Mouse (Mus musculus) adrenal gland, postnatal 4 days (tissue): ENCODE data around the gene Creb3. TPM values are rescaled to one million over a fixed set of nuclear protein-coding genes. Genes with fewer than 3 reads are reported as not detected.

Experiments
- total RNA-seq, 2 experiments: library from RNA; stranded (reverse); gene quantifications; 2 replicates each; pipeline ENCODE4 v1.2.3; 2021

Gene Creb3
- total RNA-seq, 2 experiments from 2014 or later, result 130 to 160 TPM

Other genes with a start within 250 kb of the Creb3 start
- gene Rusc2, start 180.4 kb upstream of the Creb3 start, total RNA-seq, result 10 to 100 TPM; 29.7 to 34.5 TPM
- gene Fam166b, start 133.2 kb upstream of the Creb3 start, total RNA-seq, result under 1 TPM in 1 of 2 experiments, not detected in 1; 0.25 TPM
- gene Tesk1, start 120.4 kb upstream of the Creb3 start, total RNA-seq, result 10 to 100 TPM; 57.3 to 60.5 TPM
- 1 to 10 TPM in 1 of 2 experiments, under 1 TPM in 1; 0.95 to 2.1 TPM for gene Cd72, start 107.7 kb upstream of the Creb3 start, total RNA-seq
- gene Sit1, start 78.6 kb upstream of the Creb3 start, total RNA-seq, result not detected
- gene Ccdc107, start 69.4 kb upstream of the Creb3 start, total RNA-seq, result 10 to 100 TPM; 44.3 TPM
- gene Arhgef39, start 62.6 kb upstream of the Creb3 start, total RNA-seq, result 10 to 100 TPM; 11.3 to 15.0 TPM
- 1 to 10 TPM; 1.4 to 1.5 TPM for gene Car9, start 55.4 kb upstream of the Creb3 start, total RNA-seq
- 100 to 1,000 TPM; 135 to 293 TPM for gene Tpm2, start 38.6 kb upstream of the Creb3 start, total RNA-seq
- gene Tln1, start 359 bp downstream of the Creb3 start, total RNA-seq, result 100 to 1,000 TPM; 209 to 246 TPM
- 10 to 100 TPM; 65.3 to 68.5 TPM for gene Rgp1, start 16.4 kb downstream of the Creb3 start, total RNA-seq
- gene Gba2, start 16.5 kb downstream of the Creb3 start, total RNA-seq, result 10 to 100 TPM; 17.8 to 18.2 TPM
- gene Msmp, start 22.2 kb downstream of the Creb3 start, total RNA-seq, result 1 to 10 TPM; 1.4 to 2.2 TPM
- gene Npr2, start 69.6 kb downstream of the Creb3 start, total RNA-seq, result 10 to 100 TPM; 43.0 to 47.5 TPM
- gene Spag8, start 91.3 kb downstream of the Creb3 start, total RNA-seq, result 1 to 10 TPM; 1.2 to 1.4 TPM
- gene Hint2, start 94.1 kb downstream of the Creb3 start, total RNA-seq, result 10 to 100 TPM; 76.5 to 83.8 TPM
- gene Tmem8b, start 106.6 kb downstream of the Creb3 start, total RNA-seq, result 10 to 100 TPM; 11.3 to 11.6 TPM
- under 1 TPM; 0.31 to 0.62 TPM for gene Fam221b, start 106.8 kb downstream of the Creb3 start, total RNA-seq
- not detected for gene Olfr70, start 138.5 kb downstream of the Creb3 start, total RNA-seq
- gene Olfr71, start 147.9 kb downstream of the Creb3 start, total RNA-seq, result not detected
- 1 to 10 TPM; 2.4 to 3.6 TPM for gene Hrct1, start 164.9 kb downstream of the Creb3 start, total RNA-seq
- gene Spaar, start 167.7 kb downstream of the Creb3 start, total RNA-seq, result 1 to 10 TPM; 1.4 to 2.0 TPM
- gene Olfr159, start 208.7 kb downstream of the Creb3 start, total RNA-seq, result not detected